Mouse (Mus musculus): ENCODE results near the gene Tmed8.

DNA sequence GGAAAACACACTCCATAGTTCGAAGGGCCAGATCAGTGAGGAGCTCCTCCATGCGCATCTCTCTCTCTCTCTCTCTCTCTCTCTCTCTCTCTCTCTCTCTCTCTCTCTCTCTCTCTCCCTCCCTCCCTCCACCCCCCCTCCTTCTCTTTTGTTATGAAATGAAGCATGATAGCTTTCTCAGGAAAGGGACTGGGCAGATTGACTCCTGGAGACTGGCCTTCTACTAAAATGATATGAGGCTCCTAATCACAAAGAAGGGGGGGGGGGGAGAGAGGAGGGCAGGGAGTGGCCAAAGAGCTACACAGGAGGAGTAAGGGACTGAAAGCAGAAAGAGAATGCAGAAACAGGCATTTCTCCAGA, 61.9 kb downstream of the Tmed8 start:
- TF ChIP-seq POLR2A (IDR thresholded peaks at IDR 0.05; ENCODE audit: insufficient read length, low read depth) (no peak), USF1 (IDR thresholded peaks at IDR 0.05; ENCODE audit: low read depth) (no peak), MAX (IDR thresholded peaks at IDR 0.05; ENCODE audit: low read depth) (no peak), MYOD1 (IDR thresholded peaks at IDR 0.05; ENCODE audit: control insufficient read depth in 1 of 3, insufficient read length in 2 of 3, low read depth in 2 of 3) (no peak), SRF (IDR thresholded peaks at IDR 0.05; ENCODE audit: control insufficient read depth, insufficient read length, low read depth) (no peak), CEBPB (IDR thresholded peaks at IDR 0.05; ENCODE audit: insufficient read depth, poor library complexity, severe bottlenecking) (no peak), TCF12 (IDR thresholded peaks at IDR 0.05; ENCODE audit: insufficient read depth, poor library complexity, severe bottlenecking) (no peak), POLR2AphosphoS2 (IDR thresholded peaks at IDR 0.05; ENCODE audit: insufficient read length, low read depth) (no peak), REST (IDR thresholded peaks at IDR 0.05; ENCODE audit: insufficient read depth, insufficient read length) (no peak), E2F4 (IDR thresholded peaks at IDR 0.05; ENCODE audit: insufficient read depth) (no peak), MYOG (IDR thresholded peaks at IDR 0.05; ENCODE audit: control insufficient read depth in 1 of 3, insufficient read depth in 1 of 3, insufficient read length in 2 of 3, low read depth in 2 of 3) (no peak)

All from myocyte (in vitro differentiated cells).